16 mouse cellular contexts compared by ENCODE assay signal in genomic region chr4:154392641-154393040, GRCm38 (mm10). TPM values are rescaled to one million over a fixed set of nuclear protein-coding genes. Genes with fewer than 3 reads are reported as not detected.
DNase-seq lines count a peak whose midpoint lies in the region; ATAC-seq and TF ChIP-seq lines count a peak whose summit lies in the region.
"Had no signal": no experiment of that assay in that cellular context is flagged by ENCODE, and none has a peak within 500 bp of the region (broad histone marks: within the 10 kb centered on the region; RNA-seq: fewer than 3 reads in every experiment).

No protein-coding gene starts in this region.

- H3K4me2 ChIP-seq in embryonic facial prominence, embryonic 13.5 days: no peak overlapping the region

- H3K9me3 ChIP-seq in heart, embryonic 10.5 days: no peaks in the 10 kb centered on the region
- no peaks in the 10 kb centered on the region for H3K9me3 ChIP-seq in embryonic facial prominence, embryonic 13.5 days

- peak; percentile 22; the same call in 1 of the 2 replicates for TF ChIP-seq CTCF in liver, adult 2 months (IDR thresholded peaks at IDR 0.05; ENCODE audit: low read depth, low read length)

- DNase-seq in heart, embryonic 10.5 days (ENCODE audit: low spot score): no peak
- DNase-seq in heart, adult 11 months: no peak
- DNase-seq in liver, adult 2 months (ENCODE audit: extremely low read depth, low read depth, low spot score): no peak
- no peak for DNase-seq in liver
- no peak for DNase-seq in urinary bladder, adult 2 months (ENCODE audit: low spot score)
- no peak for DNase-seq in layer of hippocampus, postnatal 14 days (ENCODE audit: low spot score in 2 of 2)
- DNase-seq: cerebellum, postnatal 36 days; right cerebral cortex, postnatal 25 days had no signal

- no peak for TF ChIP-seq POLR2A in liver, adult 2 months (IDR thresholded peaks at IDR 0.05; ENCODE audit: extremely low read depth, insufficient read depth, low read length)

- H3K27ac ChIP-seq in heart, embryonic 10.5 days: peak overlapping the region; percentile 87; the same call in 1 of the 2 replicates
- H3K27ac ChIP-seq in liver, adult 2 months (replicated peaks; ENCODE audit: insufficient read depth, low read depth, low read length): no peak overlapping the region
- peak overlapping the region; percentile 48 for H3K27ac ChIP-seq in embryonic facial prominence, embryonic 13.5 days

- H3K79me2 ChIP-seq in liver, adult 2 months (ENCODE audit: control insufficient read depth, insufficient read depth, low read length): no peaks in the 10 kb centered on the region

- ATAC-seq in embryonic facial prominence, embryonic 13.5 days (ENCODE audit: insufficient number of reproducible peaks, insufficient read depth, low FRiP score, low TSS enrichment, low read depth): no peak
- ATAC-seq in megakaryocyte-erythroid progenitor cell, adult 5-6 weeks (replicated peaks; ENCODE audit: low FRiP score, low TSS enrichment, poor library complexity, severe bottlenecking): 0 out of 2 replicates have a peak, but pooled peaks have one; percentile 40
- ATAC-seq: forebrain, embryonic 14.5 days had no signal

- H3K4me3 ChIP-seq in heart, embryonic 10.5 days: no peak overlapping the region
- H3K4me3 ChIP-seq in liver, adult 2 months (ENCODE audit: insufficient read depth, low read depth, low read length): no peak overlapping the region
- no peak overlapping the region for H3K4me3 ChIP-seq in embryonic facial prominence, embryonic 13.5 days

- no peaks in the 10 kb centered on the region for H3K36me3 ChIP-seq in heart, embryonic 10.5 days
- no peaks in the 10 kb centered on the region for H3K36me3 ChIP-seq in liver, adult 2 months (ENCODE audit: control insufficient read depth, insufficient read depth, low read length)
- H3K36me3 ChIP-seq in embryonic facial prominence, embryonic 13.5 days: no peaks in the 10 kb centered on the region

- H3K4me1 ChIP-seq in heart, embryonic 10.5 days: peaks cover 77% of the 10 kb centered on the region
- no peaks in the 10 kb centered on the region for H3K4me1 ChIP-seq in liver, adult 2 months (ENCODE audit: control insufficient read depth, insufficient read depth, low read length)
- H3K4me1 ChIP-seq in embryonic facial prominence, embryonic 13.5 days: peaks cover 66% of the 10 kb centered on the region

- WGBS in heart, embryonic 10.5 days: 79% methylated on average over 1 of the region's 1 CpGs
- WGBS in liver, adult 2 months: 58% methylated on average over 1 of the region's 1 CpGs
- 68% methylated on average over 1 of the region's 1 CpGs for WGBS in embryonic facial prominence, embryonic 13.5 days

- H3K27me3 ChIP-seq in heart, embryonic 10.5 days (ENCODE audit: insufficient read depth, poor library complexity, severe bottlenecking): peaks cover 74% of the 10 kb centered on the region
- H3K27me3 ChIP-seq in liver, adult 2 months (ENCODE audit: control insufficient read depth, insufficient read depth, low read length): no peaks in the 10 kb centered on the region
- no peaks in the 10 kb centered on the region for H3K27me3 ChIP-seq in embryonic facial prominence, embryonic 13.5 days
- H3K27me3 ChIP-seq: CH12.LX had no signal

- H3K9ac ChIP-seq in liver, adult 2 months (ENCODE audit: low read depth, low read length): no peak overlapping the region
- H3K9ac ChIP-seq in embryonic facial prominence, embryonic 13.5 days: no peak overlapping the region

RNA-seq across cellular contexts. Expression of gene B230104I21Rik, which starts 56.7 kb away (rescaled TPM):
- polyA plus RNA-seq in heart, embryonic 10.5 days (2016; fragmentation: Nextera tagmentation; extraction: Ambion mirVana): not detected in 2 replicates
- total RNA-seq in liver, adult 2 months (2014; rRNA removed): not detected in 2 replicates
- polyA plus RNA-seq in liver, adult 2 months (2012; rRNA removed): not detected in 2 replicates
- not detected in 2 replicates for polyA plus RNA-seq in embryonic facial prominence, embryonic 13.5 days (2015; fragmentation: Nextera tagmentation; extraction: Ambion mirVana)
- not detected in 2 replicates for total RNA-seq in megakaryocyte-erythroid progenitor cell, adult 5-6 weeks (2014; fragmentation: Nextera tagmentation)
- total RNA-seq in megakaryocyte-erythroid progenitor cell, adult 5-6 weeks (2017): not detected in 2 replicates
- polyA plus RNA-seq in urinary bladder, adult 2 months (2012; rRNA removed): not detected in 2 replicates
- under 1 TPM in 1 of 2 experiments, not detected in 1; 0.53 TPM for total RNA-seq in layer of hippocampus, postnatal 14 days (2021)
- total RNA-seq: CH12.LX; hematopoietic stem cell, adult 5-6 weeks had no signal
- polyA plus RNA-seq: brain, embryonic 14.5 days; forebrain, embryonic 14.5 days; large intestine, adult 2 months; liver, embryonic 16.5 days had no signal
